Comparison of ENCODE assay signal across 8 mouse cellular contexts in the genomic region with DNA sequence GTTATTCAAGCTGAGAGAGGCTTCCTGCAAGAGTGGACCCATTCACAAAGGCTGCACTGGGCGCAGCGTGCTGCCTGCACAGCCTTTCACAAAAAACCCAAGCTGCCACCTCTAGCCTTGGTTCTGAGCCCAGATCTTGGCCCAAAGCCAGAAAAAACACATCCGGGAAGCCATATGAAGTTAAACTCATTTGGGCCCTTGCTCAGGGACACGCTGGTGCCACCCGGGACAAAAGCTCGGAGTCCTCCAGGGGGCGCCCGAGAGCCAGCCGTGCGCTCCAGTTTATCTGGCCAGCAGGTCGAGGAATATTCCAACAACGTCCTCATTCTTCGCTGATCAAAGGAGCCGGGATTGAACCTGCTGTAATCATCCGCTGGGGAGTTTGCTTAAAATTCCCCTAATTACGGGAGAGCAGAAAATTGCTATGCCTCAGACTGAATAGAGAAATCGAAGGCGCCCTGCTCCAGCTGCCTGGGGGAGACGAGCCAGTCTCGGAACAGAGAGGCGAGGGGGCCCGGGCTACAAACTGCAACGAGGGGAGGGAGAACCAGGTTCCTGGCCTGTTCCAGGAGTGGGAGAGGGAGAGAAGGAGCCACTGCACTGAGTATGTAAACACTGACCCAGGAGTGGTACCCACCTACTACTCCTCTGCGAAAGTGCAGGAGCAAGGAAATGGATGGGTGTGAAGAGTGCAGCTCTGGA.
A peak's percentile ranks its signal among the peaks of the same experiment; 100 is the strongest.
DNase-seq lines count a peak whose midpoint lies in the region; ATAC-seq and TF ChIP-seq lines count a peak whose summit lies in the region.

No protein-coding gene starts in this region.

- TF ChIP-seq POLR2A in liver, adult 2 months (IDR thresholded peaks at IDR 0.05; ENCODE audit: extremely low read depth, insufficient read depth, low read length), result no peak
- no peak for TF ChIP-seq POLR2A in olfactory bulb, adult 2 months (IDR thresholded peaks at IDR 0.05; ENCODE audit: insufficient read depth, low read depth, low read length)

- no peaks in the 10 kb centered on the region for H3K36me3 ChIP-seq in forebrain, embryonic 11.5 days (ENCODE audit: control insufficient read depth, insufficient read depth, low read length)
- no peaks in the 10 kb centered on the region for H3K36me3 ChIP-seq in heart, embryonic 14.5 days (ENCODE audit: control insufficient read depth, insufficient read depth, low read length)
- H3K36me3 ChIP-seq in liver, adult 2 months (ENCODE audit: control insufficient read depth, insufficient read depth, low read length), result no peaks in the 10 kb centered on the region

- no peaks in the 10 kb centered on the region for H3K9me3 ChIP-seq in forebrain, embryonic 11.5 days (ENCODE audit: control insufficient read depth, low read length)
- H3K9me3 ChIP-seq in heart, embryonic 14.5 days (ENCODE audit: control insufficient read depth, low read length), result no peaks in the 10 kb centered on the region

- no peak overlapping the region for H3K4me3 ChIP-seq in forebrain, embryonic 11.5 days (ENCODE audit: low read depth, low read length)
- H3K4me3 ChIP-seq in heart, embryonic 14.5 days (ENCODE audit: control insufficient read depth in 1 of 2, insufficient read depth in 1 of 2, low read depth in 1 of 2, low read length in 2 of 2), result no peak overlapping the region
- H3K4me3 ChIP-seq in liver, adult 2 months (ENCODE audit: insufficient read depth, low read depth, low read length), result no peak overlapping the region
- no peak overlapping the region for H3K4me3 ChIP-seq in olfactory bulb, adult 2 months (ENCODE audit: insufficient read depth, low read depth, low read length)

- H3K27me3 ChIP-seq in forebrain, embryonic 11.5 days (ENCODE audit: control insufficient read depth, insufficient read depth, low read length), result no peaks in the 10 kb centered on the region; the same call in 1 of the 2 replicates
- peaks cover 49% of the 10 kb centered on the region for H3K27me3 ChIP-seq in heart, embryonic 14.5 days (ENCODE audit: control insufficient read depth, insufficient read depth, low read length)
- H3K27me3 ChIP-seq in liver, adult 2 months (ENCODE audit: control insufficient read depth, insufficient read depth, low read length), result peaks cover 2% of the 10 kb centered on the region; the same call in 1 of the 2 replicates

- peaks cover 18% of the 10 kb centered on the region for H3K4me1 ChIP-seq in forebrain, embryonic 11.5 days (replicated peaks; ENCODE audit: control insufficient read depth, insufficient read depth, low read length)
- peaks cover 0 to 3% of the 10 kb centered on the region in 2 experiments; a peak in 1 of 4 replicates for H3K4me1 ChIP-seq in heart, embryonic 14.5 days (ENCODE audit: control insufficient read depth in 2 of 2, insufficient read depth in 2 of 2, low read length in 2 of 2)
- no peaks in the 10 kb centered on the region for H3K4me1 ChIP-seq in liver, adult 2 months (ENCODE audit: control insufficient read depth, insufficient read depth, low read length)
- peaks cover 25% of the 10 kb centered on the region for H3K4me1 ChIP-seq in olfactory bulb, adult 2 months (ENCODE audit: control insufficient read depth, insufficient read depth, low read length)

- no peak overlapping the region for H3K27ac ChIP-seq in forebrain, embryonic 11.5 days (ENCODE audit: low read depth, low read length)
- H3K27ac ChIP-seq in heart, embryonic 14.5 days (replicated peaks in 1 of 2; ENCODE audit: control insufficient read depth in 1 of 2, insufficient read depth in 1 of 2, low read depth in 2 of 2, low read length in 2 of 2), result no peak overlapping the region
- no peak overlapping the region for H3K27ac ChIP-seq in liver, adult 2 months (replicated peaks; ENCODE audit: insufficient read depth, low read depth, low read length)
- no peak overlapping the region for H3K27ac ChIP-seq in olfactory bulb, adult 2 months (ENCODE audit: insufficient read depth, low read depth, low read length)

- ATAC-seq in forebrain, embryonic 11.5 days (replicated peaks; ENCODE audit: low FRiP score), result peak; percentile 76
- no peak for ATAC-seq in heart, embryonic 14.5 days (ENCODE audit: insufficient number of reproducible peaks, insufficient read depth, low FRiP score, low read depth)

- no peaks in the 10 kb centered on the region for H3K79me2 ChIP-seq in liver, adult 2 months (ENCODE audit: control insufficient read depth, insufficient read depth, low read length)

- TF ChIP-seq CTCF in liver, adult 2 months (IDR thresholded peaks at IDR 0.05; ENCODE audit: low read depth, low read length), result peak; percentile 84
- peak; percentile 81 for TF ChIP-seq CTCF in olfactory bulb, adult 2 months (IDR thresholded peaks at IDR 0.05; ENCODE audit: insufficient read depth, low read depth, low read length)

- peak; percentile 44 to 54 for DNase-seq in CD8-positive naive resting alpha-beta T cell, adult 2 months (ENCODE audit: low read depth in 2 of 2, low spot score in 2 of 2)
- peak; percentile 15 for DNase-seq in c-Kit-positive CD71-positive TER-119-negative erythroid progenitor cells, embryonic 14.5 days (ENCODE audit: low read depth)
- DNase-seq in forebrain, embryonic 11.5 days (ENCODE audit: low spot score), result peak; percentile 94
- DNase-seq in kidney, postnatal 10 days, result peak; percentile 88
- DNase-seq in liver, adult 2 months (ENCODE audit: extremely low read depth, low read depth, low spot score), result peak; percentile 42
- peak; percentile 11 to 19 for DNase-seq in thymus, adult 18-20 months

- H3K4me2 ChIP-seq in forebrain, embryonic 11.5 days (ENCODE audit: low read depth, low read length, severe bottlenecking), result peak overlapping the region; percentile 44
- peak overlapping the region; percentile 11; the same call in 1 of the 2 replicates for H3K4me2 ChIP-seq in heart, embryonic 14.5 days (ENCODE audit: low read length)

- peak overlapping the region; percentile 36 for H3K9ac ChIP-seq in forebrain, embryonic 11.5 days (ENCODE audit: low read length)
- H3K9ac ChIP-seq in heart, embryonic 14.5 days (ENCODE audit: low read length), result no peak overlapping the region
- H3K9ac ChIP-seq in liver, adult 2 months (ENCODE audit: low read depth, low read length), result no peak overlapping the region

- WGBS in forebrain, embryonic 11.5 days, result 10% methylated on average over 24 of the region's 24 CpGs
- 15% methylated on average over 24 of the region's 24 CpGs for WGBS in heart, embryonic 14.5 days
- 17% methylated on average over 24 of the region's 24 CpGs for WGBS in liver, adult 2 months
- WGBS in olfactory bulb, adult 2 months, result 9% methylated on average over 24 of the region's 24 CpGs

Comparison
In these comparisons a context has a peak if more than half of its experiments do, and no peak if none do; other contexts are left out.
1. DNase-seq: peak in every context shown above with its lines; median percentile 94 in forebrain, embryonic 11.5 days; 88 in kidney, postnatal 10 days; 49 in CD8-positive naive resting alpha-beta T cell, adult 2 months; 42 in liver, adult 2 months; 15 in c-Kit-positive CD71-positive TER-119-negative erythroid progenitor cells, embryonic 14.5 days; 15 in thymus, adult 18-20 months.